Mouse (Mus musculus): ENCODE data around the gene Psg20. TPM values are rescaled to one million over a fixed set of nuclear protein-coding genes. Genes with fewer than 3 reads are reported as not detected.

Psg20 gene
- polyA plus RNA-seq (2015; fragmentation: Nextera tagmentation; extraction: Ambion mirVana), result not detected in 2 replicates

GRCm38 (mm10) chr7:18686085-18686484 lies at the start of gene Psg20:
Gene Psg20 (minus strand): TSS chr7:18686185.

DNA sequence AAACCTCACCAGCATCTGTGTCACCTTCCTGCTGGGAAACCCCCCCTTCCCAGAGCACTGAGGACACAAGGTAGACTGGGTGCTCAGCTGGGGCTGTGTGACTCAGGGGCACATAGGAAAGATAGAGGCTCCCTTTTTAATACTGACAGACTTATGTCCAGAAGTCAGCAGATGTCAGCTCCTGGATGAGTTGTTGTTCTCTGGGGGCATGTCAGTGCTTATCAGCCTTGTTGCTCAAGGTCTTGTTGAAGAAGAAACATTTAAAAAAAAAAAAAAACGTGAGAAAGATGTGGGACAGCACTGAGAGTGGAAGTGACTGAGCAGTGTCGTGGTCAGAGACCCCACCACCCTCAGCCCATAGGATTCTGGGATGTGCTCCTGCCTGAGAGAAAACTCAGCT lies 31.8 kb upstream of the Psg20 start, which contains the start of gene Psg22:
TSS of gene Psg22 (plus strand) at position 301 of the 400 bp plus-strand sequence.

GRCm38 (mm10) chr7:18656625-18657024 lies 29.4 kb downstream of the Psg20 start, which contains the start of gene Psg21:
Gene Psg21 (minus strand): TSS chr7:18656725.

Other genes with a start within 250 kb of the Psg20 start
- not detected in 2 replicates for gene Psg26, start 202.0 kb downstream of the Psg20 start, polyA plus RNA-seq (2015; fragmentation: Nextera tagmentation; extraction: Ambion mirVana)
- gene Psg25, start 153.9 kb downstream of the Psg20 start, polyA plus RNA-seq (2015; fragmentation: Nextera tagmentation; extraction: Ambion mirVana), result not detected in 2 replicates
- not detected in 2 replicates for gene Psg27, start 118.9 kb downstream of the Psg20 start, polyA plus RNA-seq (2015; fragmentation: Nextera tagmentation; extraction: Ambion mirVana)
- not detected in 2 replicates for gene Psg23, start 69.7 kb downstream of the Psg20 start, polyA plus RNA-seq (2015; fragmentation: Nextera tagmentation; extraction: Ambion mirVana)
- not detected in 2 replicates for gene Psg21, start 29.5 kb downstream of the Psg20 start, polyA plus RNA-seq (2015; fragmentation: Nextera tagmentation; extraction: Ambion mirVana)
- 0.10 TPM in 1 of 2 replicates, not detected in the other for gene Psg22, start 31.9 kb upstream of the Psg20 start, polyA plus RNA-seq (2015; fragmentation: Nextera tagmentation; extraction: Ambion mirVana)
- not detected in 2 replicates for gene Psg19, start 112.3 kb upstream of the Psg20 start, polyA plus RNA-seq (2015; fragmentation: Nextera tagmentation; extraction: Ambion mirVana)
- gene Psg17, start 135.4 kb upstream of the Psg20 start, polyA plus RNA-seq (2015; fragmentation: Nextera tagmentation; extraction: Ambion mirVana), result 0.08 and 0.12 TPM in 2 replicates
- 4.0 and 7.8 TPM in 2 replicates for gene Mill2, start 153.8 kb upstream of the Psg20 start, polyA plus RNA-seq (2015; fragmentation: Nextera tagmentation; extraction: Ambion mirVana)
- 7.2 and 13.5 TPM in 2 replicates for gene Pglyrp1, start 185.1 kb upstream of the Psg20 start, polyA plus RNA-seq (2015; fragmentation: Nextera tagmentation; extraction: Ambion mirVana)
- 17.2 and 17.7 TPM in 2 replicates for gene Ccdc61, start 224.2 kb upstream of the Psg20 start, polyA plus RNA-seq (2015; fragmentation: Nextera tagmentation; extraction: Ambion mirVana)
- 0.58 and 0.68 TPM in 2 replicates for gene Nova2, start 239.7 kb upstream of the Psg20 start, polyA plus RNA-seq (2015; fragmentation: Nextera tagmentation; extraction: Ambion mirVana)

Measured in adrenal gland, postnatal 0 days (tissue).